Mouse (Mus musculus) hindbrain, embryonic 12.5 days (tissue): ENCODE measurements at regions not wholly inside any gene's neighbourhood (a gene's known extent, or its start where the extent isn't known, plus 50 kb on each side); places are given as distances from the start of the nearest gene placed in this dataset.

ENCODE experiments used
- ATAC-seq: fragments of 200-750 bp; cut with Nextera tagmentation; 2 replicates; pipeline ENCODE4 v1.8.0; 2017; ENCODE audit warnings: moderate TSS enrichment; ENCODE audit not compliant: low FRiP score
- H3K27ac ChIP-seq: fragments of 300-500 bp; sonication (generic); 2 replicates; pipeline ENCODE4 v1.5.1; 2016; ENCODE audit warnings: mild to moderate bottlenecking
- H3K27me3 ChIP-seq: fragments of 300-500 bp; sonication (generic); 2 replicates; pipeline ENCODE4 v1.6.1; 2016; ENCODE audit warnings: mild to moderate bottlenecking
- H3K36me3 ChIP-seq: fragments of 300-500 bp; sonication (generic); 2 replicates; pipeline ENCODE4 v1.6.1; 2016; ENCODE audit warnings: mild to moderate bottlenecking
- H3K4me1 ChIP-seq: fragments of 300-500 bp; sonication (generic); 2 replicates; pipeline ENCODE4 v1.6.1; 2016
- H3K4me2 ChIP-seq: fragments of 300-500 bp; sonication (generic); replicated peaks from 2 replicates; pipeline ENCODE4 v1.6.1; 2016; ENCODE audit warnings: mild to moderate bottlenecking
- H3K4me3 ChIP-seq: fragments of 300-500 bp; sonication (generic); 2 replicates; pipeline ENCODE4 v1.5.1; 2016; ENCODE audit warnings: mild to moderate bottlenecking
- H3K9ac ChIP-seq: fragments of 300-500 bp; sonication (generic); 2 replicates; pipeline ENCODE4 v1.6.1; 2016; ENCODE audit warnings: mild to moderate bottlenecking, moderate library complexity
- H3K9me3 ChIP-seq: fragments of 300-500 bp; sonication (generic); replicated peaks from 2 replicates; pipeline ENCODE4 v1.6.1; 2016; ENCODE audit warnings: mild to moderate bottlenecking
- WGBS: fragments of 180-500 bp; shearing (Covaris S2); methylation state at CpG from one replicate; pipeline ENCODE4 v1.1.7; 2016; 5-methylcytosine and 5-hydroxymethylcytosine counted together

DNA sequence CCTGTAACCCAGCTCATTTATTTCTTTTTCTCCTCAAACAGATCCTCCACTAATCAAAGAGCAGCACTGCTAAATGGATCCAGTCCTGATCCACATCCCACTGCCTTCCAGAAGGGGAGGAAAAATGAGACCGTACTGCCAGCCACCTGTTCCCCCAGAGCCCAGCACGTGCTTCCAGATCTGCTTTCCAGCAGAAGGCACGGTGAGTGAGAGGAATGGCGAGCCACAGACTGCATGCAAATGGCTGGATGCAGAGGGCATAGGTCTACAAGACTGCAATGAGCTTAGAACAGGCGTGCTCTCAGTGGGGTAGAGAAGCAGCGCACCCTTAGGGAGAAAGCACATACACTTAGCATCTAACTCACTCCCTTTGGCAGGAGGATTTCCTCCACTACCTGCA lies 265.0 kb downstream of the Irs2 start:
- H3K4me1 ChIP-seq = peaks cover 16% of the 10 kb centered on the region
- H3K9me3 ChIP-seq = 0 out of 2 replicates have a peak, but pooled peaks cover 5% of the 10 kb centered on the region
- no peak overlapping the region for H3K27ac ChIP-seq
- no peaks in the 10 kb centered on the region for H3K27me3 ChIP-seq
- H3K4me3 ChIP-seq = no peak overlapping the region
- H3K4me2 ChIP-seq = no peak overlapping the region
- H3K9ac ChIP-seq = no peak overlapping the region
- no peak for ATAC-seq
- no peaks in the 10 kb centered on the region for H3K36me3 ChIP-seq
- WGBS = 66% methylated on average over 6 of the region's 6 CpGs

DNA sequence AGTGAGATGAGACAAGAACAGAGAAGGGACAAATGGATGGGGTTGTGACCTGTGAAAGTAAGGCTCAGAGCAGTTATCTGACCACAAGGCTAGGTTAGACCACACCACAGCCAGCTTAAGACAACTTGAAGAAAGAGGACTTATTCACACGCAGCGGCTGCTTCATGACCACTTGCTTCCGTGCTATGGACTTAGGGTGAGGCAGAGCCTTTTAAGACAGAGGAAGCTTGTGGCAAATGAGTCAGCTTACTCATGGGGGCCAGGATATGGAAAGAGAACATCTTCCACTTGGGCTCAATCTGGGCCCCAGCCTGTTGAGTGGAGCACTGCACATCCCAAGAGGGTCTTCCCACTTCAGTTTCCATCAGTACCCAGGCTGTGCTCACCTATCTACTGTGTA lies 267.4 kb downstream of the Irs2 start:
- H3K27me3 ChIP-seq = no peaks in the 10 kb centered on the region
- H3K4me2 ChIP-seq = no peak overlapping the region
- no peak overlapping the region for H3K4me3 ChIP-seq
- no peak overlapping the region for H3K27ac ChIP-seq
- H3K36me3 ChIP-seq = no peaks in the 10 kb centered on the region
- no peak for ATAC-seq
- no peaks in the 10 kb centered on the region for H3K9me3 ChIP-seq
- 96% methylated on average over 3 of the region's 3 CpGs for WGBS
- no peak overlapping the region for H3K9ac ChIP-seq
- H3K4me1 ChIP-seq = peaks cover 14% of the 10 kb centered on the region

DNA sequence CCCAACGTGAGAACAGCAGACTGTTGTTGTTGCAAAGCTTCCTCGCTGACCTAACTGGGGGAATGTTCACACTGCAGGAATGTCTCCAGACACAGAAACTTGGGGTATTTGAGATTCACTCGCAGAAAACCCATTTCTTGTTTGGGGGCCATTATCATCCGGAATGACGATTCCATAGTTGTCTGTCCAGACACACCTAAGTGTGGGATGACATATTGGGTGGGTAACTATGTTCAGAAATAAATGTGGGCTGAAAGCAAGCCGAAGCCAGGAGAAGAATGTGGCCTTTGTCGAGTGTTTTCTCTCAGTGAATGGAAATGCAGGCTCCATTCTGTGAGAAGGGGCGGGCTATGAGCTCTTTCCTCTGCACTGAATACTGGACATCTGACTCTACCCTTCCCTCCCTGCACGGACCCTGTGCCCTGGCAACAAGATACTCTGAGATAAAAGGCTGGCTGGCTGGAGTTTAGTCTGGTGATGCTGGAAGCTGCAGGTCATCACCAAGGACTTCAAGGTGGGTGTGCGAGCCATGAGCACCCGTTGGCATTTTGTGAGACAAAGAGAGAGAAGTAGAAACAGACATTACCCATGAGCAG lies 269.7 kb downstream of the Irs2 start:
- no peak overlapping the region for H3K4me2 ChIP-seq
- no peaks in the 10 kb centered on the region for H3K27me3 ChIP-seq
- H3K9ac ChIP-seq = no peak overlapping the region
- peaks cover 14% of the 10 kb centered on the region for H3K4me1 ChIP-seq
- no peaks in the 10 kb centered on the region for H3K9me3 ChIP-seq
- H3K36me3 ChIP-seq = no peaks in the 10 kb centered on the region
- no peak overlapping the region for H3K4me3 ChIP-seq
- WGBS = 31% methylated on average over 11 of the region's 11 CpGs
- ATAC-seq = peak; percentile 76
- peak overlapping the region; percentile 66 for H3K27ac ChIP-seq

DNA sequence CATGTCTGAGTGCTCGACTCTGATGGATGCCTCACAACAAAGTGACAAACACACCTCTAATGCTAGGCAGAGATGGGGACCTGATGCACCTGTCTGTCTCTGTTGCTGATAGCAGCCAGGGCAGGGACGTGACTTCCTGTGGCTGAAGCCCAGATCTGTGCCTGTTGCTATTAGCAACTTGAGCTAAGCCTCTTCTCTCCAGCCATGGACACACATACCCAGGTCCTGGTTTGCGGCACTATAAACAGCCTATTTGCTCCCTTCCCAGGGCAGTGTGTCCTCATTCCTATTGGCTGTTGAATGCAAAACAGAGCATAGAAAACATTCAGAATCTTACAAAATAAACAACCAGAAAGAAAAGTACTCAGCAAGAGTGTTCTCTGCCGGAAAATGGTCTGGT lies 273.5 kb downstream of the Irs2 start:
- no peaks in the 10 kb centered on the region for H3K9me3 ChIP-seq
- H3K4me2 ChIP-seq = no peak overlapping the region
- peaks cover 12% of the 10 kb centered on the region for H3K4me1 ChIP-seq
- no peaks in the 10 kb centered on the region for H3K27me3 ChIP-seq
- no peak overlapping the region for H3K9ac ChIP-seq
- H3K36me3 ChIP-seq = no peaks in the 10 kb centered on the region
- H3K27ac ChIP-seq = no peak overlapping the region
- no peak for ATAC-seq
- WGBS = 77% methylated on average over 4 of the region's 4 CpGs
- no peak overlapping the region for H3K4me3 ChIP-seq

DNA sequence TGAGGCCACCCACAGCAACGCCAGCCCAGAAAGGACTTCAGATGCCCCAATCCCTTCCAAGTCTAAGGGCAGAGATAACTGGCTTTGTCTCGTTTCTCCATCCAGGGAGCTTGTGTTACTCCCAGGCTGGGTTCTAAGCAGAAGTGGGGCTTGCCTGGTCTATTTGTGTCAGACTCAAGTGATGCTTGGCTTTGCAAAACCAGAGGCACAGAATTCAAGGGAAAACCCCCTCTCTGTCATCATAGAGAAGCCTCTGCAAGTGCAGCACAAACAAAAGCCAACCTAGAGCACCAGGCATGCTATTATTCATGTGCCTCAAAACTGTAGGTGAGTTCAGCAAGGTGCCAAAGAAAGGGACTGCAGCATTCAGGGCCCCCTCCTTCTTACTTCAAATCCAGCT lies 284.9 kb downstream of the Irs2 start:
- WGBS = 59% methylated on average over 2 of the region's 2 CpGs
- H3K4me2 ChIP-seq = no peak overlapping the region
- peaks cover 13% of the 10 kb centered on the region; the same call in 1 of the 2 replicates for H3K4me1 ChIP-seq
- no peaks in the 10 kb centered on the region for H3K36me3 ChIP-seq
- no peaks in the 10 kb centered on the region for H3K27me3 ChIP-seq
- ATAC-seq = no peak
- no peaks in the 10 kb centered on the region for H3K9me3 ChIP-seq
- no peak overlapping the region for H3K9ac ChIP-seq
- no peak overlapping the region for H3K27ac ChIP-seq
- no peak overlapping the region for H3K4me3 ChIP-seq

DNA sequence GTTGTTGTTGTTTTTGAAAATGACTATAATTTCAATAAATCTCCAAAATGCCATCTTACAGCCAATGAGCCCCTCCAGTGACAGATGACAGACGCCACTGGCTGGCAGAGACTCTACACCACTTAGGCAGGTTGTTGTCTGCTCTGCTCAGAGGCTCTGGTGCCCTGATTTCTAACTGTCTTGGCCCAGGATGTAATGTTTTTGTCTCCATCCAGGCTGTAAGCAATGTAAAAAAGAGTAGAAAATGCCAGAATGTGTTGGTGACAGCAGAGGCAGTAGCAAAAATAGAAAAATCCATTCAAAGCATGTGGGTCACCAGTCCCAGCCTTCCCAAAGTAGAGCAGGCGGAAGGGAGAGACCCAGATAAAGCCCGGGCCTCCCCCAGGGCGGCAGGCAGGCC lies 285.5 kb downstream of the Irs2 start:
- Histone ChIP-seq H3K9me3 (no peaks in the 10 kb centered on the region), H3K9ac (no peak overlapping the region), H3K4me2 (no peak overlapping the region), H3K36me3 (no peaks in the 10 kb centered on the region), H3K4me3 (no peak overlapping the region), H3K27ac (no peak overlapping the region), H3K27me3 (no peaks in the 10 kb centered on the region), H3K4me1 (peaks cover 13% of the 10 kb centered on the region; the same call in 1 of the 2 replicates)
- ATAC-seq = no peak
- WGBS = 81% methylated on average over 4 of the region's 4 CpGs

DNA sequence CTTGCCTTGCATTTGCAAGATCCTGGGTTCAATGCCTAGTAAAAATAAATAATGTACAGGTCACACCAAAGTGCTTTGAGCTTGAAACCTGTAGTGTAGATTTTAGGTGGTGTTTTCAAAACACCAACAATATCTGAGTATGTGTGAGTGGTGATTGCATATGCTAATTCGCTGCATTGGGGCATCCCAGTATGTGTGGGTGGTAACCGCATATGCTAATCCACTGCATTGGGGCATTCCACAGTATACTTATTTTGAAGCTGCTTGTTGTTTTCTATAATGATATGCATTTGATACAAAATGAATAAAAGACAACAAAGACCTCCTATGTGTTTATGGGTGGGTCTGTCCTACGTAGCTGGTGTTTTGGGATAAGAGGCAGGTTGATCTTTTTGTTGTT lies 285.9 kb downstream of the Irs2 start:
- H3K27ac ChIP-seq = no peak overlapping the region
- peaks cover 13% of the 10 kb centered on the region; the same call in 1 of the 2 replicates for H3K4me1 ChIP-seq
- H3K9ac ChIP-seq = no peak overlapping the region
- WGBS = 86% methylated on average over 3 of the region's 3 CpGs
- H3K9me3 ChIP-seq = no peaks in the 10 kb centered on the region
- no peak overlapping the region for H3K4me3 ChIP-seq
- H3K27me3 ChIP-seq = no peaks in the 10 kb centered on the region
- H3K36me3 ChIP-seq = no peaks in the 10 kb centered on the region
- no peak for ATAC-seq
- no peak overlapping the region for H3K4me2 ChIP-seq

DNA sequence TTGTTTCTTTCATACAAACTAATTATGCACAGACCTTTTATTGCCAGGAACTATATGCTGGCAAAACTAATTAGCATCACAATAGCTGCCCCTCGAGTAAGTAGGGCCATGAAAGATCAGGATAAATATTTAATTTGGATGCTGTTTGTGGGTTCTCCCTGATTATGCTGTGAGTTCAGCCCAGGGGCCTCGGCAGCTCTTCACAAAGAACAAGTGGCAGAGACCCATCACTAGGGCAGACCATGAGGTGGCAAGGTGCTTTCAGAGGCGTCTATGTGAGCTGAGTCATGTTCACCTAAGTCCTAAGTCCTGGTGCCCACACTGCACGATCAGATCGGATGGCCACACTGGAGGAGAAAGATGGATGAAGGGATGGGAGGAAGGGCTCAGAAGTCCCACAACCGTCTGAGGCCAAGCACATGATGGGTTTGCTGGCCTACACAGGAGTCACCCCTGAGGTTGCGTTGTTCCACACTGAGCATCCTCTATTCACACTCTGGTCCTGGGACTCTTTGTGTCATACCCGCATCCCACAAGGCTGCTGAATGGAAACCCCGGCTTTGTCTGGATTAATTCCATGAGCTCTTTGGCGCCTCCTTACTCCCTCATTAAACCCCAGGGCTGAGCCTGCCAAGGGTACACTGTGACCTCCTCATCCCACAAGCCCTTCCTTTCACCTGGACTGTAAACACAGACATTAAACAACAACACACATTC lies 287.0 kb downstream of the Irs2 start:
- peak; percentile 42; the same call in 1 of the 2 replicates for ATAC-seq
- Histone ChIP-seq H3K9ac (no peak overlapping the region), H3K27ac (no peak overlapping the region), H3K36me3 (no peaks in the 10 kb centered on the region), H3K9me3 (no peaks in the 10 kb centered on the region), H3K4me1 (peaks cover 18% of the 10 kb centered on the region), H3K27me3 (no peaks in the 10 kb centered on the region), H3K4me3 (no peak overlapping the region), H3K4me2 (no peak overlapping the region)
- 51% methylated on average over 10 of the region's 10 CpGs for WGBS

DNA sequence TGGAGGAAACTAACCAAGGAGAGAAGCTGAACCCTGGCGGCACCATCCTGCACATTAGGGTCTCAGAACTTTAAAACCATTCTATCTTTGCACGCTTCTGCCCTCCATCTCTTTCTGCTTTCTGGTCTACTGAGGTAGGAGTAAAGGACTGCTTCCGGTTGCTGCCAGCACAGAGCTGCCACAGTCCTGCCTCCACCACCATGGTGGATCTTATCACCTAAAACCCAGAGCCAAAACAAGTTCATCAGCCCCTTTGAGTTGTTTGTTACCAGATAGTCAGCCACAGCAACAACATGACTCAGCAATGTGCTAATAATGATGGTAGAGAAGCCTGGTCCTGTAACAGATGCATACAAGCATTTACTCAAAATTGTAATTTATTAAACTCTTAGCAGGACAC lies 287.9 kb downstream of the Irs2 start:
- Histone ChIP-seq H3K27me3 (no peaks in the 10 kb centered on the region), H3K4me2 (no peak overlapping the region), H3K9me3 (no peaks in the 10 kb centered on the region), H3K4me3 (no peak overlapping the region), H3K9ac (no peak overlapping the region), H3K4me1 (peaks cover 18% of the 10 kb centered on the region), H3K27ac (no peak overlapping the region), H3K36me3 (no peaks in the 10 kb centered on the region)
- WGBS = 95% methylated on average over 3 of the region's 3 CpGs
- ATAC-seq = no peak

DNA sequence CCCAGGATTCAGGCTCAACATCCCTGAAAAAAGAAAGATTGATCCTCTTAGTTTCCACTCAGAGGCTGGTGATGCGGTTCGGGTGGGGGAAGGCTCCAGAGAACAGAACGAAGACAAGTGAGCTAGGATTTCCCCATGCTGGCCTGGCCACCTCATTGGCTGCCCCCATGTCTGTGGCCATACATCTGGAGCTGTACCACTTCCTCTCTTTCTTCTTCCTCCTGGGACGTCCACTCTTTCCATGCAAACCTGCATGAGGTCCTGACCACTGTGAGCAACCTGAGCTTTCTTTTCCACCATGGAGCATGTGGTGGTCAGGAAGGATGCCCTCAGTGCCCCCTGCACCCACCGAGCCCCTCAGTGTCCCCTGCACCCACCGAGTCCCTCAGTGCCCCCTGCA lies 288.8 kb downstream of the Irs2 start:
- H3K27me3 ChIP-seq = no peaks in the 10 kb centered on the region
- no peak overlapping the region for H3K4me2 ChIP-seq
- no peak for ATAC-seq
- WGBS = 89% methylated on average over 6 of the region's 6 CpGs
- no peaks in the 10 kb centered on the region for H3K9me3 ChIP-seq
- no peak overlapping the region for H3K9ac ChIP-seq
- H3K4me1 ChIP-seq = peaks cover 18% of the 10 kb centered on the region
- no peak overlapping the region for H3K4me3 ChIP-seq
- no peaks in the 10 kb centered on the region for H3K36me3 ChIP-seq
- H3K27ac ChIP-seq = no peak overlapping the region

DNA sequence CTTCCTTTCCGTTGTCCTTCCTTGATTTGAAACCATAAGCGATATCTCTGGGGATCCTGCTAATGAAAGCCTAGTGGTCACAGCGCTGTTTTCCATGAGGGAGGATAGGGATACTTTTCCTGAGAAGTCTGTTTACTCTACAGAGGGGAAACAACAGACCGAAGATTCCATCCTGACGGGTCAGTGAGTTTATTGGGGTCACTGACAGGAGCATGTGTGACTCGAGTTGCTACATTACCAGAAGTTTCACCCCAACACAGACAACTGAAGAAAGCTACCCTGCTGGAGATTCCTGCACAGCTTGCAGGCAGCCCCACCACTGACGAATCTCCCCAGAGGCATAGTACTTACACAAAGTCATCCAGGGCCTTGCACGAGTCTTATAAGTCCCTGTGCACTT lies 291.0 kb downstream of the Irs2 start:
- Histone ChIP-seq H3K4me3 (no peak overlapping the region), H3K27me3 (no peaks in the 10 kb centered on the region), H3K36me3 (no peaks in the 10 kb centered on the region), H3K4me1 (peaks cover 15% of the 10 kb centered on the region), H3K27ac (no peak overlapping the region), H3K4me2 (no peak overlapping the region), H3K9me3 (no peaks in the 10 kb centered on the region), H3K9ac (no peak overlapping the region)
- WGBS = 61% methylated on average over 8 of the region's 8 CpGs
- ATAC-seq = no peak

DNA sequence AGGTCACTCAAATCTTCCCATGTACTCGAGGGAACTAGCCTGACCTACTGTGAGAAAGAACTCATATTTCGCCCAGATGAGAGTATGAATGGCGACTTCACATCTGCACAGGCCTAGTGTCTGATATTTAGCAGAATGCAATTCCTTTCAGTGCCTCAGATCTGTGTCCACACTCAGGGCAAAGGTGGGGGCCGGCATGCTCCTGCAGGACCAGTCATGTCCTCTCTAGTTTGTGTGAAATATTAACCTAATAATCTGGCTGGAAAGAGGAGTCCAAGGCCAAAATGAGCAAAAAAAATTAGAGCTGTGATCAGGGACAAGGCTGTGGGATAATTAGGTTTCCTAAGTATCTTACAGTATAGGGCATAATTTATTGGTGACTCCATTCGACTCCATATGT lies 292.1 kb downstream of the Irs2 start:
- H3K27me3 ChIP-seq = no peaks in the 10 kb centered on the region
- no peak overlapping the region for H3K27ac ChIP-seq
- no peaks in the 10 kb centered on the region for H3K9me3 ChIP-seq
- H3K9ac ChIP-seq = no peak overlapping the region
- H3K4me1 ChIP-seq = peaks cover 12% of the 10 kb centered on the region
- no peak for ATAC-seq
- H3K4me3 ChIP-seq = no peak overlapping the region
- no peaks in the 10 kb centered on the region for H3K36me3 ChIP-seq
- WGBS = 83% methylated on average over 5 of the region's 5 CpGs
- no peak overlapping the region for H3K4me2 ChIP-seq

DNA sequence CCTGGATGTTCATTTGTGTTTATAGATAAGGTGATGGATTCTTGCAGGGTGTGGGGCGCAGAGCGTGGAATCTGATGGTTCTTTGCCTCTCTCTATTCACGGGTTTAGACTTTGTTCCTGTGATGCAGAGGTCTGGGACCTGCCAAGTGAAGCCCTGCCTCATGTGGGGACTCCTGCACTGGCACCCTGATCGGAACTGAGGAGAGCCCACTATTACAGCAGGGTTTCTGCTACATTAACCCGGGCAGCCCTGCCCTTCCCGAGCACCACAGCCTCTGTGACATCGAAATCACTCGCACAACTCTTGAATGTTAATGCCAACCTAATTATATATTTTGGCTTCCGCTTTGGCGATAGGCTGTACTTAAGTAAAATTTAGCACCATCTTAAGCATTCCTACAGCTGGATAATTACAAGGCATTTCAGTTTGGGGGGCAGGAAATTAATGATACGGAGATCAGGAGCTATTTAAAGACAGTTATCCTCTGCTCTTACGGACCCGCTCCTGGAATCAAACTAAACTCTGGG lies 294.7 kb downstream of the Irs2 start:
- Histone ChIP-seq H3K9ac (no peak overlapping the region), H3K27me3 (no peaks in the 10 kb centered on the region), H3K4me2 (no peak overlapping the region), H3K4me1 (peaks cover 11% of the 10 kb centered on the region), H3K4me3 (no peak overlapping the region), H3K9me3 (no peaks in the 10 kb centered on the region), H3K27ac (no peak overlapping the region), H3K36me3 (no peaks in the 10 kb centered on the region)
- 77% methylated on average over 13 of the region's 13 CpGs for WGBS
- no peak for ATAC-seq
